Mouse (Mus musculus): ENCODE measurements around the gene Ranbp17. TPM values are rescaled to one million over a fixed set of nuclear protein-coding genes. Genes with fewer than 3 reads are reported as not detected.

Gene Ranbp17
- polyA plus RNA-seq, 1 experiment from 2014 or later = 6.8 TPM

GRCm38 (mm10) chr11:33196447-33197132 is 317.0 kb downstream of the Ranbp17 start:
- Histone ChIP-seq H3K9ac (no peak overlapping the region), H3K4me2 (no peak overlapping the region), H3K4me1 (replicated peaks) (peaks cover 20% of the 10 kb centered on the region), H3K9me3 (replicated peaks) (peaks cover 9% of the 10 kb centered on the region), H3K27ac (ENCODE audit: poor library complexity, severe bottlenecking) (no peak overlapping the region), H3K4me3 (0 out of 2 replicates have a peak overlapping the region, but pooled peaks have one; percentile 1), H3K27me3 (replicated peaks) (peaks cover 86% of the 10 kb centered on the region), H3K36me3 (no peaks in the 10 kb centered on the region)
- no peak for ATAC-seq (ENCODE audit: insufficient number of reproducible peaks, low FRiP score)
- 11% methylated on average over 24 of the region's 24 CpGs for WGBS

- Histone ChIP-seq H3K36me3 (no peaks in the 10 kb centered on the region), H3K4me2 (no peak overlapping the region), H3K27ac (ENCODE audit: poor library complexity, severe bottlenecking) (no peak overlapping the region), H3K4me1 (replicated peaks) (peaks cover 12% of the 10 kb centered on the region), H3K9me3 (replicated peaks) (peaks cover 9% of the 10 kb centered on the region), H3K27me3 (replicated peaks) (peaks cover 86% of the 10 kb centered on the region), H3K9ac (no peak overlapping the region), H3K4me3 (no peak overlapping the region)
- ATAC-seq (ENCODE audit: insufficient number of reproducible peaks, low FRiP score) = no peak
- WGBS = 6% methylated on average over 25 of the region's 25 CpGs
Observed at GRCm38 (mm10) chr11:33195531-33196446, 317.8 kb downstream of the Ranbp17 start.

GRCm38 (mm10) chr11:33195061-33195460 is 318.5 kb downstream of the Ranbp17 start:
- H3K9me3 ChIP-seq (replicated peaks) = peaks cover 9% of the 10 kb centered on the region
- no peak for ATAC-seq (ENCODE audit: insufficient number of reproducible peaks, low FRiP score)
- no peak overlapping the region for H3K4me3 ChIP-seq
- no peak overlapping the region for H3K4me2 ChIP-seq
- no peak overlapping the region for H3K9ac ChIP-seq
- H3K4me1 ChIP-seq (replicated peaks) = 0 out of 2 replicates have a peak, but pooled peaks cover 6% of the 10 kb centered on the region
- no peak overlapping the region for H3K27ac ChIP-seq (ENCODE audit: poor library complexity, severe bottlenecking)
- 21% methylated on average over 7 of the region's 7 CpGs for WGBS
- no peaks in the 10 kb centered on the region for H3K36me3 ChIP-seq
- H3K27me3 ChIP-seq (replicated peaks) = peaks cover 87% of the 10 kb centered on the region

- Histone ChIP-seq H3K4me2 (peak overlapping the region; percentile 14; the same call in 1 of the 2 replicates), H3K4me3 (0 out of 2 replicates have a peak overlapping the region, but pooled peaks have one; percentile 4), H3K36me3 (no peaks in the 10 kb centered on the region), H3K27ac (ENCODE audit: poor library complexity, severe bottlenecking) (no peak overlapping the region), H3K4me1 (replicated peaks) (0 out of 2 replicates have a peak, but pooled peaks cover 6% of the 10 kb centered on the region), H3K9ac (no peak overlapping the region), H3K27me3 (replicated peaks) (peaks cover 77% of the 10 kb centered on the region), H3K9me3 (replicated peaks) (peaks cover 9% of the 10 kb centered on the region)
- WGBS = 2% methylated on average over 12 of the region's 12 CpGs
- no peak for ATAC-seq (ENCODE audit: insufficient number of reproducible peaks, low FRiP score)
Observed at GRCm38 (mm10) chr11:33193695-33194094, 319.9 kb downstream of the Ranbp17 start.

- Histone ChIP-seq H3K36me3 (no peaks in the 10 kb centered on the region), H3K9me3 (replicated peaks) (no peaks in the 10 kb centered on the region), H3K27ac (ENCODE audit: poor library complexity, severe bottlenecking) (no peak overlapping the region), H3K9ac (no peak overlapping the region), H3K4me2 (no peak overlapping the region), H3K27me3 (replicated peaks) (peaks cover 45% of the 10 kb centered on the region), H3K4me1 (replicated peaks) (peaks cover 10% of the 10 kb centered on the region), H3K4me3 (no peak overlapping the region)
- ATAC-seq (ENCODE audit: insufficient number of reproducible peaks, low FRiP score) = no peak
- 70% methylated on average over 3 of the region's 3 CpGs for WGBS
Observed at GRCm38 (mm10) chr11:33181804-33182203, 331.7 kb downstream of the Ranbp17 start.

GRCm38 (mm10) chr11:33180701-33181116 is 332.8 kb downstream of the Ranbp17 start:
- WGBS = 2% methylated on average over 18 of the region's 18 CpGs
- Histone ChIP-seq H3K4me3 (peak overlapping the region; percentile 32), H3K4me2 (peak overlapping the region; percentile 66), H3K27ac (ENCODE audit: poor library complexity, severe bottlenecking) (no peak overlapping the region), H3K9me3 (replicated peaks) (no peaks in the 10 kb centered on the region), H3K4me1 (replicated peaks) (peaks cover 10% of the 10 kb centered on the region), H3K27me3 (replicated peaks) (peaks cover 53% of the 10 kb centered on the region), H3K9ac (peak overlapping the region; percentile 53; the same call in 1 of the 2 replicates), H3K36me3 (no peaks in the 10 kb centered on the region)
- ATAC-seq (ENCODE audit: insufficient number of reproducible peaks, low FRiP score) = no peak

GRCm38 (mm10) chr11:33179802-33180201 is 333.7 kb downstream of the Ranbp17 start:
- no peak for ATAC-seq (ENCODE audit: insufficient number of reproducible peaks, low FRiP score)
- no peak overlapping the region for H3K9ac ChIP-seq
- peaks cover 59% of the 10 kb centered on the region for H3K27me3 ChIP-seq (replicated peaks)
- peaks cover 10% of the 10 kb centered on the region for H3K4me1 ChIP-seq (replicated peaks)
- no peak overlapping the region for H3K4me2 ChIP-seq
- H3K36me3 ChIP-seq = no peaks in the 10 kb centered on the region
- H3K27ac ChIP-seq (ENCODE audit: poor library complexity, severe bottlenecking) = no peak overlapping the region
- no peak overlapping the region for H3K4me3 ChIP-seq
- H3K9me3 ChIP-seq (replicated peaks) = no peaks in the 10 kb centered on the region
- 59% methylated on average over 1 of the region's 1 CpGs for WGBS

GRCm38 (mm10) chr11:33176525-33177245 is 336.9 kb downstream of the Ranbp17 start:
- Histone ChIP-seq H3K27ac (ENCODE audit: poor library complexity, severe bottlenecking) (no peak overlapping the region), H3K36me3 (no peaks in the 10 kb centered on the region), H3K4me2 (no peak overlapping the region), H3K27me3 (replicated peaks) (peaks cover 63% of the 10 kb centered on the region), H3K9ac (no peak overlapping the region), H3K4me1 (replicated peaks) (peaks cover 10% of the 10 kb centered on the region), H3K4me3 (no peak overlapping the region), H3K9me3 (replicated peaks) (0 out of 2 replicates have a peak, but pooled peaks cover 4% of the 10 kb centered on the region)
- WGBS = 30% methylated on average over 20 of the region's 20 CpGs
- no peak for ATAC-seq (ENCODE audit: insufficient number of reproducible peaks, low FRiP score)

- 0 out of 2 replicates have a peak, but pooled peaks cover 4% of the 10 kb centered on the region for H3K9me3 ChIP-seq (replicated peaks)
- H3K9ac ChIP-seq = no peak overlapping the region
- ATAC-seq (ENCODE audit: insufficient number of reproducible peaks, low FRiP score) = no peak
- no peak overlapping the region for H3K27ac ChIP-seq (ENCODE audit: poor library complexity, severe bottlenecking)
- peaks cover 61% of the 10 kb centered on the region for H3K27me3 ChIP-seq (replicated peaks)
- H3K36me3 ChIP-seq = no peaks in the 10 kb centered on the region
- WGBS = 72% methylated on average over 3 of the region's 3 CpGs
- no peak overlapping the region for H3K4me2 ChIP-seq
- H3K4me3 ChIP-seq = no peak overlapping the region
- peaks cover 5% of the 10 kb centered on the region; the same call in 1 of the 2 replicates for H3K4me1 ChIP-seq (replicated peaks)
Observed at GRCm38 (mm10) chr11:33175768-33176167, 337.8 kb downstream of the Ranbp17 start.

GRCm38 (mm10) chr11:33170489-33170888 is 343.1 kb downstream of the Ranbp17 start:
- no peak overlapping the region for H3K9ac ChIP-seq
- H3K4me2 ChIP-seq = no peak overlapping the region
- ATAC-seq (ENCODE audit: insufficient number of reproducible peaks, low FRiP score) = no peak
- no peak overlapping the region for H3K27ac ChIP-seq (ENCODE audit: poor library complexity, severe bottlenecking)
- 0 out of 2 replicates have a peak, but pooled peaks cover 4% of the 10 kb centered on the region for H3K9me3 ChIP-seq (replicated peaks)
- no peaks in the 10 kb centered on the region for H3K36me3 ChIP-seq
- no peaks in the 10 kb centered on the region for H3K4me1 ChIP-seq (replicated peaks)
- H3K27me3 ChIP-seq (replicated peaks) = peaks cover 41% of the 10 kb centered on the region
- 17% methylated on average over 9 of the region's 9 CpGs for WGBS
- no peak overlapping the region for H3K4me3 ChIP-seq

Measured in heart, embryonic 12.5 days (tissue).